Mouse (Mus musculus): ENCODE data around the gene Zfp213.

The Zfp213 gene

DNA sequence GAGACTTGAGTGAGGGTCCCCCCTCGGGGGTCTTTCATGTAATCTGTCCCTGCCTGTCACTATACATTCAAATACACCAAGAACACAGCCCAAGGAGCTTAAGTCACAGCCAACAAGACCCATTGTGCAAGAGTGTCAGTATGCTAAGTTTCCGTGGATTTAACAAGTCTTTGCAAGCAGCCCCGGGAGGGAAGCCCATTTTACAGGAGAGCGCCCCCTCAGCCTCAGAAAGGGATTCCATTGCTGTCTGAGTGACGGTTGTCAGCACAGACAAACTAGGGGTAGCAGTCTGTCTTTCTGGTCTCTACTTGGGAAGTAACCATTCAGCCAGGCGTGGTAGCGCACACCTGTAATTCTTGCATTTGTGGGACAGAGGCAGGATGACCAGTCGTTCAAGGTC, 10.1 kb upstream of the Zfp213 start:
- in situ Hi-C loops (cut with MboI, MseI), result no loop called here

DNA sequence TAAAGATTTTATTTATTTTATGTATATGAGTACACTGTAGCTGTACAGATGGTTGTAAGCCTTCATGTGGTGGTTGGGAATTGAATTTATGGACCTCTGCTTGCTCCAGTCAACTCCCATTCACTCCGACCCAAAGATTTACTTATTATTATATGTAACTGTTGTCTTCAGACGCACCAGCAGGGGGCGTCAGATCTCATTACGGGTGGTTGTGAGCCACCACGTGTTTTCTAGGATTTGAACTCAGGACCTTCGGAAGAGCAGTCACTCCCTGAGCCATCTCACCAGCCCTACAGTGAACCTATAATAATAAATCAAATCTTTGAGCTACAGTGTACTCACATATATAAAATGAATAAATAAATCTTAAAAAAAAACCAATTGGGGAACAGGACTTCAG, 8.0 kb upstream of the Zfp213 start:
- in situ Hi-C loops (cut with MboI, MseI), result no loop called here

DNA sequence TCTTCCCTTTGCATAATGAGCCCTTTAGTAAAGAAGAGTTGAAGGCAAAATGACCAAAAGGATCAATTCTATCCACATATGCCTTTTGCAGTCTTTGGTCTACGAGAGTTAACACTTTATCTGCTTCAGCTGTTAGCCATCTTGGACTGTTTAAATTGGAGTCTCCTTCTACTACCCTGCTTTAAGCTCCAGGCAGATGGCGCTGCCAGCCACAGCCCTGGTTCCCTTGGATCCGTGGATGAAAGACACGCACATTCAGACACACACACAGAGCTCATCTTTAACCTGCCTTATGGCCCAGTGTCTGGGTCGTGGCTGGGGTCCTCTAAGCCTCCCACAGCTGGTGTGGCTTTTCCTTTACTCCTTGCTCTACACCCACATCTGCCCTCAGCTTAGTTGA, 7.0 kb upstream of the Zfp213 start:
- in situ Hi-C loops (cut with MboI, MseI), result no loop called here

DNA sequence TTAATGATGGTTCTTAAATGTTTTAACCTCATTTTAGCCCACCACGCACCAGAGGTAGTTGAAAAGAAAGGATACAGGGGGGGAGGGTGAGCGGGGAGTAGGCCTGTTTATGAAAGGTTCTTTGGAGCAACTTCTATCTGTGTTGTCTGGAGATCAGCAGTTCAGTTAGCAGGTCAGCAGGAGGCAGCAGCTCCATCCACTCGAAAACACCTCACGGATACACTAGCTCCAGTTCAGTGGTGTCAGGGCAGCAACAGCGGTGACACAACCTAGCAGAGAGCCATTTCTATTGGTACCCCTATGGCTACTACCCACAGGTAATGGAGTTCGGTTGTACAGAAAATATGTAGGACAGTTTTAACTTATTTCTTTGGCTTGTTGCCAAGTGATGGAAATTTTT, 6.0 kb upstream of the Zfp213 start:
- in situ Hi-C loops (cut with MboI, MseI), result no loop called here

DNA sequence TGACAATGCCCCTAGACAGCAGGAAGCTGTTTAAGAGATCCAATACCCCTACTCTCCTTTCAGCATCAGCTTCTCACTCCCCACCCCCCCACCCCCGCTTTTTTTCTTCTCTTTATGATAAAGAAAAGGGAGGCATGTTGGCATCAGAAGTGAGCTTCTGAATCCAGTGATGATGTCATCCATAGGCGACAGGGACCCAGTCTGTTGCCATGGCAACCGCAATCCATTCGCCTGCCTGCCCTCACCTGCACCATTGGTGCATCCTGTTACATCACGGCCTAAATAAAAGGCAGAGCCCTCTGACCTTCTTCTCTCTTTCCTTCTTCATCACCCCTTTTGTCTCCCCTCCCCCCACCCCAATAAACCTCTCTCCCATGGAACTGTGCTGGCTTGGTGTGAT, 4.3 kb upstream of the Zfp213 start:
- in situ Hi-C loops (cut with MboI, MseI), result loop anchor here (5.0 kb wide), 1 partner anchor 44 kb away; no protein-coding TSS in a partner anchor

DNA sequence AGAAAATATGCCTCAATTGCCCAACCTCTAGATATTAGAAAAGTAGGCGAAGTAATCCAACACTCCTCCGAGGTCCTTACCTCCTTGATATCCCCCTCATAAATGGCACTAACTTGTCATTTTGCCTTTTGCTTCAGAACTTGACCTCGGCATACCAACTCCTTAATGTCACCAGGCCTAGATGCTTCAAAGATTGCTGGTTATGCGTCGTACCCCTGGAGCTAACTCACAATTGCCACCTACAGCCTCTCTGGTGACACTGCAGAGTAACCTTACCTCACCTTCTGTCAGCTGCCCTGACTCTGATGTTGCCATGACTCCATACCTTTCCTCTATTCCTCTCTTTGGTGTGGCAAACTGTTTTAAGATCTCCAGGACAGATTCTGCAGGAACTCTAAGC, 2.7 kb upstream of the Zfp213 start:
- in situ Hi-C loops (cut with MboI, MseI), result loop anchor here (5.0 kb wide), 1 partner anchor 46 kb away; no protein-coding TSS in a partner anchor

DNA sequence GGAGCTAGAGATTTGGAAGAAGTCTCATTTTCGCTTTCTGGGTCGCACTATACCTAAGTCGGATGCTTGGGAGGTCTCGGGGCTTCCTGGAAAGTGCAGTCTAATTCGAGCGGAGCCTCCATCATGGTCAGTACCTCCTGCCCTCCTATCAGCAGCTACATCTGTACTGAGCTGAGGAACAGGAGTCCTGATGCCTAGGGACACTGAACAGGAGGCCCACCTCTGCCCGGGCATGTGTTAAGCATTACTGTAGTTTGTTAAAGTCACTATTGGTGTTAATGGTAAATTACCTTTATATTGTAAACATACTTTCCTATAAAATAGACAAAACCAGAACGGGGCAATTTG, 304 bp upstream of the Zfp213 start:
- in situ Hi-C loops (cut with MboI, MseI), result no loop called here

DNA sequence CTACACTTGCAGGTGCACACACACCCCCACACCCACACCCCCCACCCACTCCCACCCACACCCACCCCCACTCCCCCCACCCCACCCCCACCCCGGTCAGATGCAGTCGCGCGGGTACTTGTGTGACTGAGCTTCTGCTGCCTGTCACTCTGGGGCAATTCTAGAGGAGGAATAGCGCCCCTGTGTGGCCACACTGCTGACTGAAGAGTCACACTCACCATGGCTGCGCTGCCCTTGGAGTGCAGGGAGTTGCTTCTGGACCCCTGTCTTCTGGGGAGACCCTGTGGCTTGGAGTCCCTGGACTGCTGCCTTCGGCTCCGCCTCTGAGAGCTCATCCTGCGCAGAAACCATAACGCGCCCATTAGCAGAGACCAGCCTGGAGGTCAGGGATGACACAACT, 4.3 kb downstream of the Zfp213 start:
- in situ Hi-C loops (cut with MboI, MseI), result no loop called here

DNA sequence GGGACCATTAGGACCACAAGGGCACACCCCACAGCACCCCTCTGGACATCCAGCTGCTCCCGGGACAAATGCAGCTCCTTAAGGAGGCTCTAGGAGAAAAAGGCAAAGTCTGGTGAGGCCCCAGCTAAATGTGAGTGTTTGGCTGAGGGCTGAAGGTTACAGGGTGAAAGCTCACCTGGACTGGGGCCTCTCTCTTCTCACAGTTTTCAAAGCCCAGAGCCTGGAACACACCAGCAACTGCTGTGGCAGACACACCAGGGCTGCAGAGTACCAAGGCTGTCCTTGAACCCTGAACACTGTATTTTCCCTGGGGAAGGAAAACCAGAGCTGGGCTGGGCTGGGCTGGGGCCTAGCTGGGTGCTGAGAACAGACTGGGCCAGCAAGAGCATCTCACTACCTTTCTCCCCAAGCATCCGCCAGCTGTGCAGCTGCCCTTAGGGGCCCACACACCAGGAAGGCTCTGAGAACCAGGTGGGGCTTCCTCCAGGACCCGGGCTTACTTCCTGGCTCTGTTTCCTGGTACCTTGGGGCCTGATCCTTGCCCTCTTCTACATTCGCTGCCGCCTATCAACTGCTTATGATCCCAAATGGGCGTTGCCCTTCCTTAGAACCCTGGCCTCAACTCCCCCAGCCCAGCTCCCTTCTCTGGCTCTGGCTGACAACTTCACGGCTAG, 8.7 kb downstream of the Zfp213 start:
- in situ Hi-C loops (cut with MboI, MseI), result no loop called here

DNA sequence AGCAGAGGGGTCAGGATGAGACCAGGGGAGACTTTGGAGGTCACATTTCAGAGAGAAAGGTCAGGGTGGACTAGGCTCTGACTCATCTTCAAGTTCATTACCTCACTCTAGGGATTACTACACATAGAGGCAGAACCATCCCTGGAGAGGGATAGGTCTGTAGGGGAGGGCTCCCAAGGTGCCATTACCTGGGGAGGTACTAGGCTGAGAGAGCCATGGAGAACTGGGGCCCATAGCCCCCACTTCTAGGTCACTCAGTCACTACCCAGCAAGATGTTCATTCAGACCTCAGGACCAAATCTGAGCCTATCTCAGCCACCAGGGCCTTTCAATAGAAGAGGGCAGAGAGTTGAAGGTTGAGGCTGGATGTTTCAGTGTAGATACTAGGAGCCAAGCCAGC, 9.7 kb downstream of the Zfp213 start:
- in situ Hi-C loops (cut with MboI, MseI), result no loop called here

DNA sequence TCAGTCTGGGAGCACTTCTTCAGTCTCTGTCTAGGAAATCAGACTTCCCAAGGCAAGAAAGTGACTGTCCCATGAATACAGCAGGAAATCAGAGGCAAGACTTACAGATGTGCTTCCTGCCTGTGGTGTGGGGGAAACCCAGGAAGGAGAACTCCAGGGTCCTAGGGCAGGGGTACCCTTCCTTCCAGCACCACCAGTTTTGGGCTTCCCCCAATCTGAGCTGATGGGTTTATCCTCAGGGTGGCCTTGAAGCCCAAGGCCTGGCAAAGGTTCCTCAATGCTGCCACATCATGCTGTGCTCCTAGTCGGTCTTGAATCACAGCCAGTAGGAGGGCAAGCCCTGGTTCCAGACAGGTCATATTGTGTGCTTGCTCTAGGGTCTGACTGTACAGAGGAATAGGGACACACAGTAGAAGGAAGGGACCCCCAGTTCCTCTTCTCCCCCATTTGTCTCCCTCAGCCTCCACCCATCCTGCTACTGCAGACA, 10.4 kb downstream of the Zfp213 start:
- in situ Hi-C loops (cut with MboI, MseI), result no loop called here

DNA sequence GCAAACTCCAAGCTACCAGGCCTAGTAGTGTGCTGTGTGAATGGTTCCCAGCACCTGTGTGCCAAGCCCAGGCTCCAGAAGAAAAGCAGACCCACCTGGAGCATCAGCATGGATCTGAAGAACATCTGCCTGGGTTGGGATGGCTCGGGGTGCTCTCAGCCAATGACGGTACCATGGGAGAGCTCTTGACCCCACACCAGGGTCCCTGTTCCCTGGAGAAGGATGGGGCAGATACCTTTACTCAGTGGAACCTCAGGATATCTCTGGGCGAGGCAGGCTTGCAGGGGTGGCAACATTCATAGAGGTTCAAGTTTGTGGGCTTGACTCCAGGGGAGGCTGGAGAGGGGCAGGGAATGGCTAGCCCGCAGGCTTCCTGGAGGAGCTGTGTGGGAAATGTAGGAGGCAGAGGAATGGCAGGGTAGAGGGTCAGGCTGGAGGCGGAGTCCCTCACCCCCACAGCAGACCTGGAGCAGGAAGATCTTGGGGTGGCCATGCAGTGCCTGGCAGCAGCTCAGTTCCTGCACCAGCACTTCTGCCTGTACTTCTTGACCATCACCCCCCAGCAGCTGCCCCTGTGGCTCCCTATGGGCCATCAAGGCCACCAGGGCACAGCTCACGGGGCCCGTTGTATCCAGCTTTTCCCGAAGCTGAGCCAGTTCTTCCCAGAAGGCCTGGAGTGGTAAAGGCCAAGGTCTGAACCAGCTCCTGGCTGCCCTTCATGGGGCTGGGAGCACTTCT, 11.0 kb downstream of the Zfp213 start:
- in situ Hi-C loops (cut with MboI, MseI), result no loop called here

DNA sequence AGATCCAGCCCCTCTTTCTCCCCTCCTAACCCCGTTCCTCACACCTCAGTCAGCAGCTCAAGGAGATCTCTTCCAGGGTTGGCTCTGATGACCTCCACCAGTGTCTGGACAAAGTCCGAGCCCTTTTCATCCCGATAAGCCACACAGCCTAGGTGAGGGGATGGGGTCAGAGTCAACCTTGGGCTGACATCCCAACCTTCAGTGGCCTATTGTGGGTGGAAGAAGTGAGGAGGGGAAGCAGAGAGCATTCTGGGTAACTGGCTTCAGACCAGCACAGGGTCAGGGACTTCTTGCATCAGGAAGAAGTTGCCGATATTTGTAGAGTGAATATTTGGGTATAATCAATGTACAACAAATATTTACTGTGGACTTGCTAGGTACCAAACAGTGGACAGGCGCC, 12.1 kb downstream of the Zfp213 start:
- in situ Hi-C loops (cut with MboI, MseI), result no loop called here

DNA sequence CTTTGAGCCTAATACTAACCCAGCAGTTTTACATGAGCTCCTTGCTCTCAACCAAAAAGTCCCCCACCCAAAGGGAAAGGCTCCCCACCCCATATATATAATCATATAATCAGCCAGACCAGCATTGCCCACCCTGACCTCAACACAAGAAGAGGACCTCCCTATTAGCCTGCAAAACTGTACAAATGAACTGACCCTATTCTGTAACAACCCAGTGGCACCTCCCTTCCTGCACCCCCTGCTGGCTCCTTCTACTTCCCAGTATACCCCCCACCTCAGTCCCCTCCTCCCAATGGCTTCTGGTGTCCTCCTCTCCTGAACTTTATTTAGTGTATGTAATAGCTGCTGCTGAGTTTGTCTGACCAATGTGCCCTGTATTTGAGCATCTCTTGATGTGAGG, 12.6 kb downstream of the Zfp213 start:
- in situ Hi-C loops (cut with MboI, MseI), result no loop called here

DNA sequence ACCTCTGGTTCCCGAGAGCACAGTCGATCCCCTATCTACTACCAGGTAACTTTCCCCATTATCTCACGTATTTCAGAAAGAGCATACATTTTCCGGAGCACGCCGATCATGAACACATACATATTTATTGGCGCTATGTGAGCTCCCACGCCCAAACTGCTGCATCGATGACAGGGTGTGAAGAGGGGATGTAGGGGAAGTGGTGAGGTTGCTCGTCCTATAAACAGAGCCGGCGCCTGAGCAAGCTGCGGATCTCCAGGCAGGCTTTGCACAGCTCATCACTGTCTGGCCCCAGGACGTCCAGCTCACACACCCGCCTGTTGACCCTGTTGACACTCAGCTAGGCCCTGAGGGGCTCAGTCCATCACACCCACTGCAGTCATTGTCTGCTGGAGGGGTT, 13.2 kb downstream of the Zfp213 start:
- in situ Hi-C loops (cut with MboI, MseI), result no loop called here

DNA sequence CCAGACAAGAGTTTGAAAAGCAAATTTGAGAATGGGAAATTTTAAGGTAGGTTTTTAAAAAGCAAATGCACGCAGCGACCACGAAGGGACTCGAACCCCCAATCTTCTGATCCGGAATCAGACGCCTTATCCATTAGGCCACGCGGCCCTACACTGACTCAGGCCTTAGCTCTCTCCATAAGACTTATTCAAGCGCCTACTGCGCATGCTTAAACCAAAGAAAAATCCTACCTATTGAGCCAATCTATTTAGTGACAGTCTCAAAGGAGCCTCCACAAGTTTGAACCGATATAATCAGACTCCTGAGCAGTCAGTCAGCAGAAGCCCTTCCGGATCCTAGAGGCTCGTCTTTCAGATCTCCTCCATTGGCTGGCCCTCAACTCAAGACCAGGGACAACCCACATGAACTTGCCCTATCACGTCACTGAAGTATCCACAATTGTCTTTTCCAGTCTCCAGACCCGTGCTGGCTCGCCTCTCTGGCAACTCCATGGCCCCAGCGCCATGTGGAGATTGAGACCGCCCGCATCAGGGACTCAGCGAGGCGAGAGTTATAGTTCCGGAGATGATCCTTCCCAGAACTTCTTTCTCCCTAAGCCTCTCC, 13.7 kb downstream of the Zfp213 start:
- in situ Hi-C loops (cut with MboI, MseI), result no loop called here

DNA sequence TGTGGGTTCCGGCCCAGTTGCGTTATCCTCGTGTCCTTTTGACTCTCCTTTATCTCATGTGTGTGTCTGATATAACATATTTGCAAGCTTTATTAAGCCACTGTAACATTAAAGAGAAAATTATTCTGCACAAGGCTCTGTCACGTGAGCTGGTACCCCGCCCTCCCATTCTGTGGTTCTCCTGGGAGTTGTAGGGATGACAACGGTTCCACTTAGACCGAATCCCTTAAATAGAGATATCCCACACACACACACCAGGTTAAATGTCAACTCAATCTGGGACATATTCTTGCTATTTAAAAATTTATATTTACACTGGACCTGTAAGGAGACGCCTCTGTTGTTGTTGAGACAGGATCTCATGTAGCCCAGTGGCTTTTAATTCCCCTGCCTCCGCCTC, 14.6 kb downstream of the Zfp213 start:
- in situ Hi-C loops (cut with MboI, MseI), result loop anchor here (10.0 to 25.0 kb wide), 3 partner anchors 65 to 2012 kb away; partner anchors contain the start of genes Zfp229 and Zfp52

DNA sequence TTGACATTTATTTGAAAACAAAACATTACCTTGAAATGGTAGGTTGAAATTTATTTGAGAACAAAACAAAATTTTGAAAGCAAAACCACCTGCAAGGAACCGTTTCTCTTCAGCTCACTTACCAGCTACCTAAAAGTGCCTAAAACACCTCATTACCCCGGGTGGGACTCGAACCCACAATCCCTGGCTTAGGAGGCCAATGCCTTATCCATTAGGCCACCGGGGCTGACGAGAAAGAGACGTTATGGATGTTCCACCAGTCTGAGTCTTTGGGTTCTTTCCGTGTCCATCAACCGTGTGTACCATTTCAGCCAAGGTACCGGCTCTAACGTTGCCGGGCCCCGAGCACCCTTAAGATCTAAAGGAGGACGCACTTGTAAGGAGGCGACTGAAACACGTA, 15.4 kb downstream of the Zfp213 start:
- in situ Hi-C loops (cut with MboI, MseI), result loop anchor here (10.0 to 25.0 kb wide), 3 partner anchors 64 to 2011 kb away; partner anchors contain the start of genes Zfp229 and Zfp52

DNA sequence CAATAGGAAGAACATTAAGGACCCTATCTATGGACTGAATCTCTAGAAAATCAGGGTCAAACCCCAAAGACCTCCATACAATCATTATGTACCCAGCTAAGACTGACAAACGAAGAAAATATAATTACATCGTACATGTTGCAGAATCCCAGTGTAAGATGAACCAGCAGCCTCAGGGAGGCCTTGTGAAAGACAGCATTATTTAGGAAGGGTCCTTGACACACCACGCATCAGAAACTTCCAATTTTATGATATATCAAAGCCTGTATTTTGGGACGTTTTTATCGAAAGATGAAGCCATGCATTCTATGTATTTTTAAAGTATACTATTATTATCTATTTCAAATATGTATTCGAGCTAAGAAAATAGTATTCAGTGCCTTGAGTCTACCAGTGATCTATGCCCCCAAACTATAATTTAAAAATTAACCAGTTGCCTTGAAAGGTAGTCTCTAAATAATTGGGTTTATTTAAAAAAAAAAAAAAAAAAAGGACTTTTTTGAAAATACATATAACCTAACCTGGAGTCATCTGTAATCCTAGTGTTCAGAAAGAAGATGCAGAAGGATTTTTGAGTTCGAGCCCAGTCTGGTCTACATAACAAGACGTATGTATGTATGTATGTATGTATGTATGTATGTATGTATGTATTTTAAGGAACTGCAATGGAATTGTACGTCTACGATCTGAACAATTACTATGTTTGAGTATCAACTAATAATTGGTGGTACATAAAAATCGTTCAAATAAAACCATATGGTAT, 16.2 kb downstream of the Zfp213 start:
- in situ Hi-C loops (cut with MboI, MseI), result loop anchor here (10.0 to 25.0 kb wide), 3 partner anchors 63 to 2011 kb away; partner anchors contain the start of genes Zfp229 and Zfp52

DNA sequence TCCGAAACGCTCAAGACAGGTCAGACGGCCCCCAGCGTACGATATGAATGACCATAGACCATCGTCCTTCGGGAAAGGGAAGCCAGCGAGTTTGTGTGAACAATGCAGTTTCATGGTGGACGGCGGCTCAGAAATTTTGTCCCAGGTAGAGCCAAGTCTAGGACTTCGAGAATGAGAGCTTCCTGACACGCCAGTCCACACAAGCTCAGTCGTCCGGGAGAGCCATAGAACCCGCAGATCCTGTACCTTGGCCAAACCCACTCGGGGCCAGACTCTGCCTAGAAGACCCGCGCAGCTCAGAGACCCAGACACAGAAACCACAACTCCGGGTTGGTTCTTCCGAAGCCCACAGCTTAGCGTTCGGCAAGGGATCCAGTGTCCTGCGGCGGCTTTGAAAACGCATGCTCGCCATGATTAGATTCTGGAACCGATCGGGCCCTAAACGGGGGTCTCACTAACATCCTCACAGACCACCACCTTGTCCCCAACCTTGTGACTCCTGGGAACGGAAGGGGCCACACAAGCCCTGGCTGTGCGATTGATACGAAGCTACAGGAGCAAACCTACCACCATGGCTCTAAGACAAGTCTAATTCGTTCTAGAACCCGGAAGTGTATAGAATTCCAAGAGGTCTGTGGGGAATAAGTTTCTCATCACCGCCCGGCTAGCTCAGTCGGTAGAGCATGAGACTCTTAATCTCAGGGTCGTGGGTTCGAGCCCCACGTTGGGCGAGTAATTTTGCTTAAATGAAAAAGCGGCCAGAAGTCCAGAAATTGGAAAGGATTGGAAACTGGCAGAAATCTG, 17.1 kb downstream of the Zfp213 start:
- in situ Hi-C loops (cut with MboI, MseI), result loop anchor here (10.0 to 25.0 kb wide), 3 partner anchors 62 to 2010 kb away; partner anchors contain the start of genes Zfp229 and Zfp52

DNA sequence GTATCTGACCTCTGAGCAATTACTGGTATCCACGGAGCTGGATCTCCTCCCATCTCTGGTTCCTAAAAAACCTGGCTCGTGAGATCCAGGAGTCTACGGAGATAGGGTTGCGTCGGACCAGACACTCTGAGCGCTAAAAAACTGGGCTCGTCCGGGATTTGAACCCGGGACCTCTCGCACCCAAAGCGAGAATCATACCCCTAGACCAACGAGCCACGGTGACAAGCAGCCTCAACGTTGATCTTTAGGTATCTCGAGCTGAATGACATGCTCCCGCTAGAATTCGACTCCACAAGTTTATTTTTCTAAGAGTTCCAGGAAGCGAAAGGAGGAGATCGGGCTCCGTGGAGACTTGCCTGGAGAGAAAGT, 17.7 kb downstream of the Zfp213 start:
- in situ Hi-C loops (cut with MboI, MseI), result loop anchor here (10.0 to 25.0 kb wide), 3 partner anchors 62 to 2009 kb away; partner anchors contain the start of genes Zfp229 and Zfp52
